Mouse (Mus musculus) brain, adult 2 months (tissue): Measurements from ENCODE around the gene Wdr53.
A peak's percentile ranks its signal among the peaks of the same experiment; 100 is the strongest.

Experiments used
- DNase-seq: peaks from one replicate; pipeline ENCODE4 v3.0.0; 2011; ENCODE audit warnings: low read depth, low spot score

Gene Wdr53

GRCm38 (mm10) chr16:32246952-32247370, at the start of gene Wdr53, which contains the start of gene Fbxo45:
Gene Wdr53, plus strand, starts transcription at chr16:32247227.
Gene Fbxo45, minus strand, starts transcription at chr16:32247158.
- DNase-seq = peak; percentile 99

- DNase-seq = peak; percentile 9
These were observed 46.6 kb upstream of the Wdr53 start for GRCm38 (mm10) chr16:32200256-32201003.

GRCm38 (mm10) chr16:32201004-32201325, 46.1 kb upstream of the Wdr53 start:
- DNase-seq = no peak

- DNase-seq = peak; percentile 62
These were observed 44.3 kb upstream of the Wdr53 start for GRCm38 (mm10) chr16:32202681-32203080.

- DNase-seq = peak; percentile 11
These were observed 42.1 kb upstream of the Wdr53 start for GRCm38 (mm10) chr16:32204902-32205301.

GRCm38 (mm10) chr16:32214156-32214555, 32.9 kb upstream of the Wdr53 start:
- DNase-seq = peak; percentile 66

GRCm38 (mm10) chr16:32214804-32215576, 32.0 kb upstream of the Wdr53 start:
- peak; percentile 83 for DNase-seq

- DNase-seq = no peak
These were observed 25.2 kb upstream of the Wdr53 start for GRCm38 (mm10) chr16:32221803-32222202.

- DNase-seq = no peak
These were observed 24.6 kb upstream of the Wdr53 start for GRCm38 (mm10) chr16:32222399-32222798.

GRCm38 (mm10) chr16:32232050-32232449, 15.0 kb upstream of the Wdr53 start:
- DNase-seq = peak; percentile 19

GRCm38 (mm10) chr16:32237930-32238680, 8.9 kb upstream of the Wdr53 start:
- no peak for DNase-seq

- DNase-seq = no peak
These were observed 7.4 kb upstream of the Wdr53 start for GRCm38 (mm10) chr16:32239428-32240312.

- DNase-seq = no peak
These were observed 3.1 kb upstream of the Wdr53 start for GRCm38 (mm10) chr16:32243901-32244300.

- DNase-seq = peak; percentile 69
These were observed 656 bp upstream of the Wdr53 start for GRCm38 (mm10) chr16:32246351-32246791.

GRCm38 (mm10) chr16:32264225-32264624, 17.2 kb downstream of the Wdr53 start:
- peak; percentile 30 for DNase-seq

- no peak for DNase-seq
These were observed 24.3 kb downstream of the Wdr53 start, which contains the start of gene Smco1 for GRCm38 (mm10) chr16:32271291-32271690. Gene Smco1, plus strand, starts transcription at chr16:32271468.

- no peak for DNase-seq
These were observed 26.3 kb downstream of the Wdr53 start for GRCm38 (mm10) chr16:32273338-32273737.

GRCm38 (mm10) chr16:32275041-32275440, 28.0 kb downstream of the Wdr53 start:
- DNase-seq = no peak

- DNase-seq = no peak
These were observed 28.8 kb downstream of the Wdr53 start for GRCm38 (mm10) chr16:32275830-32276229.

- DNase-seq = peak; percentile 98
These were observed 30.6 kb downstream of the Wdr53 start, which contains the start of gene Rnf168 for GRCm38 (mm10) chr16:32277308-32278256. Gene Rnf168, plus strand, starts transcription at chr16:32277459.
